Mouse (Mus musculus) kidney, adult 2 months (tissue): ENCODE measurements around the gene Rasl10b.

Experiments used
- CTCF ChIP-seq: fragments of 200-500 bp; conservative IDR thresholded peaks from 2 replicates; pipeline ENCODE4 v1.5.1; 2011; ENCODE audit warnings: low read depth, mild to moderate bottlenecking, control low read depth, low read length, moderate library complexity, mixed read lengths; ENCODE audit not compliant: insufficient read depth, insufficient read length
- POLR2A ChIP-seq: fragments of 200-500 bp; IDR thresholded peaks from one replicate; pipeline ENCODE4 v1.6.1; 2011; ENCODE audit warnings: low read depth, low read length, control low read depth

DNA sequence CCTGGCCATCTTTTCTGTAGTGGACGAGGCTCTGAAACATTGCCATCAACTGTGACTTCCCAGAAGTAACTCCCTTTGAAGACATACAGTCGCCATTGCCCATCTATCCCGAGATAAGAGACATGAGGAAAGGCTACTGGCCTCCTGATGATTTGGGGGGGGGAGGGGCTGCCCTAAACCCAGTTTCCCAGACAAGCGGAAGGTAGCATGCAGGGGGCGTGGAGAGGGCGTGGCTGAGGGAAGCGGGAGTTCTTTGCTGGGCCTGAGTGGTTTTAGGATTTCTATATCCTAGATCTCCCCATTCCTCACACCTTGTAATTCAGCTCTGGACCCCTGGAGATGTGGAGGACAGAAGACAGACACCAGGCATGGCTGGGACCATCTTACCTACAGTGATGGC is 34.9 kb downstream of the Rasl10b start:
- TF ChIP-seq POLR2A: no peak
- no peak for TF ChIP-seq CTCF
